Mouse (Mus musculus): ENCODE results near the gene Plekhs1. TPM values are rescaled to one million over a fixed set of nuclear protein-coding genes. Genes with fewer than 3 reads are reported as not detected.

Gene Plekhs1
- polyA plus RNA-seq, 1 experiment from 2014 or later, result 0.90 TPM

DNA sequence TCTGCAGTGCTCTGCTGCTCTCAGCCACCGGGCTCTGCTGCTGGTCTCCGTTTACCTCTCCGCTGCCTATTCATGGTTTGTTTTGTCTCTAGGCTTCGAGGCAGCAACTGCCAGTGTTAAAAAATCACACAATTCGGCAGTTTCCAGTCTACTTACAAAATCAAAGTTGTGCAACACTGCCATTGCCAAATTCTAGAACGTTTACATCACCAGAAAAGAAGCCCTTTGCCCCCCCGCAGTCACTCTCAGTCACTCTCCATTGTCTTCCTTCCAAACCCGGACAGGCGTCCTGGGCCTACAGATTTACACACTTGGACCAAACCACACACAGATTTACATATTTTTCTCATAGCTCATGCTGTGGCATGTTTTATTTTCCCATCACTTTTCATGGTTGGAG, 73.6 kb downstream of the Plekhs1 start:
- no peak for ATAC-seq (ENCODE audit: low FRiP score, low TSS enrichment)
- 84% methylated on average over 9 of the region's 9 CpGs for WGBS
- no peak overlapping the region for H3K4me2 ChIP-seq (replicated peaks; ENCODE audit: low read depth, low read length)
- H3K27me3 ChIP-seq (ENCODE audit: insufficient read depth, low read length), result no peaks in the 10 kb centered on the region
- no peak overlapping the region for H3K4me3 ChIP-seq (ENCODE audit: low read length)
- H3K36me3 ChIP-seq (ENCODE audit: insufficient read depth, low read length), result peaks cover 20% of the 10 kb centered on the region; the same call in 1 of the 2 replicates
- no peaks in the 10 kb centered on the region for H3K9me3 ChIP-seq (ENCODE audit: low read length)
- H3K27ac ChIP-seq (ENCODE audit: low read length), result no peak overlapping the region
- H3K9ac ChIP-seq (replicated peaks; ENCODE audit: low read length), result no peak overlapping the region
- H3K4me1 ChIP-seq (ENCODE audit: insufficient read depth, low read length), result no peaks in the 10 kb centered on the region

DNA sequence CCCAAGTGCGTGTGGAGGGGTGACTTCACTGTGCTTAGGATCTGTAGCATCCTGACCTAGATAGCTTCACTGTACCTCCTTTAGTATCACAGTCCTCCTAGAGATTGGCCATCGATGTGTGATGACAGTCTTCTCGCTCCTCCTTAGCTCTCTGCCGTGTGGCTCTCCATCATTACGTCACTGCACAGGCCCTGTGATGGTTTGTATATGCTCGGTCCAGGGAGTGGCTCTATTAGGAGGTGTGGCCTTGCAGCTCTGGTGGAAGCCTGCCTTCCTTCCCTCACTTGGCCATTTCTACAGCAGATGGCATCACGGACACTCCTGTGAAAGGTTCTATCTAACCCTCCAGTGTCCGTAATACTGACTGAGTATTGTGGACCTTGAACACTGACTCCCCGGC, 74.3 kb downstream of the Plekhs1 start:
- ATAC-seq (ENCODE audit: low FRiP score, low TSS enrichment), result no peak
- H3K4me1 ChIP-seq (ENCODE audit: insufficient read depth, low read length), result no peaks in the 10 kb centered on the region
- H3K4me2 ChIP-seq (replicated peaks; ENCODE audit: low read depth, low read length), result no peak overlapping the region
- H3K4me3 ChIP-seq (ENCODE audit: low read length), result no peak overlapping the region
- peaks cover 23% of the 10 kb centered on the region; the same call in 1 of the 2 replicates for H3K36me3 ChIP-seq (ENCODE audit: insufficient read depth, low read length)
- H3K9me3 ChIP-seq (ENCODE audit: low read length), result no peaks in the 10 kb centered on the region
- no peak overlapping the region for H3K9ac ChIP-seq (replicated peaks; ENCODE audit: low read length)
- WGBS, result 89% methylated on average over 9 of the region's 9 CpGs
- no peaks in the 10 kb centered on the region for H3K27me3 ChIP-seq (ENCODE audit: insufficient read depth, low read length)
- H3K27ac ChIP-seq (ENCODE audit: low read length), result no peak overlapping the region

Other genes starting within 250 kb of the Plekhs1 start
- gene Habp2, start 174.5 kb upstream of the Plekhs1 start, polyA plus RNA-seq (2015; fragmentation: Nextera tagmentation; extraction: Ambion mirVana), result 46.3 and 50.5 TPM in 2 replicates
- 0.36 and 0.37 TPM in 2 replicates for gene Nrap, start 71.6 kb upstream of the Plekhs1 start, polyA plus RNA-seq (2015; fragmentation: Nextera tagmentation; extraction: Ambion mirVana)
- 26.6 and 27.2 TPM in 2 replicates for gene Casp7, start 64.5 kb upstream of the Plekhs1 start, polyA plus RNA-seq (2015; fragmentation: Nextera tagmentation; extraction: Ambion mirVana)
- 14.8 and 18.6 TPM in 2 replicates for gene Dclre1a, start 86.6 kb downstream of the Plekhs1 start, polyA plus RNA-seq (2015; fragmentation: Nextera tagmentation; extraction: Ambion mirVana)
- gene Nhlrc2, start 86.6 kb downstream of the Plekhs1 start, polyA plus RNA-seq (2015; fragmentation: Nextera tagmentation; extraction: Ambion mirVana), result 16.0 and 16.1 TPM in 2 replicates